Mouse (Mus musculus) heart, adult 11 months (tissue): ENCODE results near the gene Ptprf.

Source experiments
- DNase-seq: peaks from one replicate; pipeline ENCODE4 v3.0.0; 2022

Gene Ptprf

GRCm38 (mm10) chr4:118281444-118282181, 9.6 kb downstream of the Ptprf start:
- no peak for DNase-seq

GRCm38 (mm10) chr4:118280506-118280905, 10.7 kb downstream of the Ptprf start:
- DNase-seq, result no peak

- DNase-seq, result peak; percentile 93
These were observed 14.5 kb downstream of the Ptprf start for GRCm38 (mm10) chr4:118276520-118277232.

GRCm38 (mm10) chr4:118275601-118276519, 15.3 kb downstream of the Ptprf start:
- no peak for DNase-seq

- no peak for DNase-seq
These were observed 16.7 kb downstream of the Ptprf start for GRCm38 (mm10) chr4:118274521-118274920.

- DNase-seq, result no peak
These were observed 17.2 kb downstream of the Ptprf start for GRCm38 (mm10) chr4:118273998-118274397.

- peak; percentile 95 for DNase-seq
These were observed 17.7 kb downstream of the Ptprf start for GRCm38 (mm10) chr4:118273545-118273944.

GRCm38 (mm10) chr4:118272871-118273270, 18.3 kb downstream of the Ptprf start:
- DNase-seq, result no peak

GRCm38 (mm10) chr4:118272258-118272657, 18.9 kb downstream of the Ptprf start:
- DNase-seq, result peak; percentile 94

GRCm38 (mm10) chr4:118271556-118272074, 19.6 kb downstream of the Ptprf start:
- no peak for DNase-seq

- DNase-seq, result no peak
These were observed 20.5 kb downstream of the Ptprf start for GRCm38 (mm10) chr4:118270706-118271105.

- DNase-seq, result peak; percentile 96
These were observed 21.2 kb downstream of the Ptprf start for GRCm38 (mm10) chr4:118269999-118270398.

GRCm38 (mm10) chr4:118268429-118269212, 22.6 kb downstream of the Ptprf start:
- no peak for DNase-seq

GRCm38 (mm10) chr4:118265557-118265956, 25.6 kb downstream of the Ptprf start:
- no peak for DNase-seq

GRCm38 (mm10) chr4:118261771-118262473, 29.3 kb downstream of the Ptprf start:
- no peak for DNase-seq

- DNase-seq, result no peak
These were observed 29.9 kb downstream of the Ptprf start for GRCm38 (mm10) chr4:118261291-118261690.

GRCm38 (mm10) chr4:118260551-118261267, 30.5 kb downstream of the Ptprf start:
- DNase-seq, result peak; percentile 96

GRCm38 (mm10) chr4:118259782-118260463, 31.3 kb downstream of the Ptprf start:
- no peak for DNase-seq

- no peak for DNase-seq
These were observed 33.2 kb downstream of the Ptprf start for GRCm38 (mm10) chr4:118257977-118258376.

- no peak for DNase-seq
These were observed 33.8 kb downstream of the Ptprf start for GRCm38 (mm10) chr4:118257416-118257815.
